Mouse (Mus musculus): ENCODE data around the gene Kcnn1.

Gene Kcnn1

DNA sequence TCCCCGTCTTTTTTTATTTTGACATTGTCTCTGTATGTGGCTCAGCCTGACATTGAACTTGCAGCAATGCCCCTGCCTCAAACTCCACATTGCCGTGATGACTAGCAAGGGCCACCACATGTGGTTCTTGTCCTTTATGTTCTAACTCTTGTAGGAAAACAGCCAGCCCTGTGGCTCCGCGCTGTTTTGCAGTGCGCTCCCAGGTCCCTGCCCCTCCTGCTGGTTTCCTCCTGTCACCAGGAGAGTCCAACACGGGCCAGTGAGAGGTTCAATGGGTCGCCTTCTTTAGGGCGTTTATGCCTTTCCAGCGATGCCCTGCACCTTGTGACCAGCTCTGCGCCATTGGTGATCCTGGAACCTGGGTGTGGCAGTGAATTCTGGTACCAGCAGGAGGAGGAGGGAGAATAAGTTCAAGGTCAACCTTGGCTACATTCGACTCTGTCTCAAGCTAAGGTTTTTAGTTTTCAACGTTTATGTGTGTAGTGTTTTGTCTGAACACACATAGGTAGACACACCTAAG, 3.0 kb upstream of the Kcnn1 start:
- no peak for DNase-seq

- DNase-seq, result peak; percentile 98
Measured at GRCm38 (mm10) chr8:70865350-70866000, 2.4 kb upstream of the Kcnn1 start.

DNA sequence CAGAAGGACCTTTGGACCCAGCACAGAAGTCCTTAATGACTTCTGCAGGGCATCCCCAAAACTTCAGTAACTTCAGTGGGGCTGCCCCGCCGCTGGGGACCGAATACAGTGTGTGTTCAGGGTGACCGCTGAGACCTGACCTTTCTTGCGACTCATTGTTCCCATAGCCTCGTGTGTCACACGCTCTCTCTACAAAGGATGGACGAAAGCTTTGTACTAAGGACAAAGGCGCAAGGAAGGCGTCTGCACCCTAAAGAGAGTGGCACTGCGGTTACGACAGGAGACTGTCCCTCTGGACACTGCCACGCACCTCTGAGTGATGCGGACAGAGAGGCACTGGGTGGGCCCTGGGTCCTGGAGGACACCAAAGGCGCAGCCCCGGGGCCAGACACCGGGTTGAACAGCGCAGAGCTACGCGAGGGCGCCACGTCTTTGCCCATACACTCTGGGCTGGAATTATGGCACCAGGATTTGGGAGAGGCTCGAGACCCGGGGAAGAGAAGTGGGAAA, 1.7 kb upstream of the Kcnn1 start:
- peak; percentile 61 for DNase-seq

GRCm38 (mm10) chr8:70863956-70864711, 1.1 kb upstream of the Kcnn1 start:
- DNase-seq, result peak; percentile 54

DNA sequence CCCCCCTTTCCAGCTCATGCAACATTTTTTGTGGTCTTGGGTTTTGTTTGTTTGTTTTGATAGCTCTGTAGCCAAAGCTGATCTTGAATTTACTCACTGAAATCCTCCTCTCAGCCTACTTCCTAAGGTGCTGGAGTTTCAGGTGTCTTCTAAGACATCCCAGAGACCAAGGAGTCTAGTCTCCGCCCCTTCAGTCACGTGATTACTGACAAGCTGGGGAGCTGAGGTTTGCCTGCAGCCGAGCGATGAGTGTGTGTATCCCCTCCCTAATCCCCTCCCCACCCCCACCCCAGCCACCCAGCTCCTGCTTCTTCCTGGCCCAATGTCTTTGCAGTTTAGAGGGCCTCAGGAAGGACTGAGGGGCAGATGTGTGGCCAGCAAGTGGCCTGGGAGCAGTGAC, 5.5 kb downstream of the Kcnn1 start:
- DNase-seq, result peak; percentile 68

DNA sequence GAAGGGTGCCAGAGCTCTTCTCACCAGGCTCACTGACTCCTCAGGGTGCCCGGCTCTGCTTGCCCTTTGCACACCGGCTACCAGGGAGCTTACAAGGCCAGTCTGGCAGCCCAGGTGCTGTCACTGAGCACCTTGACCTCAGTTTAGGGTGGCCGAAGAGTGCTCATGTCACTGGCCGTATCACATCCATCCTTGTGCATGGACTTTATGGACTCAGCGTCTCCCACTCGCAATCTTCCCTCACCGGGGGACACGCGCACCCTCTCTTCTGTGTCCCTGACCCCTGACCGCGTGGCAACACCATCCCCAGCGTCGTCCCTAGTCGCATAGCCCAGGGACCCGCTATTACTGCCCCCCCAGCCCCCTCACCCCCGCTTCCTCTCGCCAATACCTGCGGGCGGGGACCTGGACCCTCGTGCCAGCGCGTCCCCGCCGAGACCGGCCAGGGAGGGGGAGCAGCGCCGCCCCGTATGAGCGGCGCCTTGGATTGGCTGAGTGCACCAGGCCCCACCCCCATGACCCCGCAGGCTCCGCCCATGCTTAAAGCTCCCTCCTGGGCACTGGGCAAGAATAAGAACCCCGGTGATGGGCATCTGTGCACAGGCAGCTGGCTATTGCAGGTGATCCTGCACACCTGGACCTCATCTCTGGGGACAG, 6.4 kb downstream of the Kcnn1 start:
- DNase-seq, result peak; percentile 79

DNA sequence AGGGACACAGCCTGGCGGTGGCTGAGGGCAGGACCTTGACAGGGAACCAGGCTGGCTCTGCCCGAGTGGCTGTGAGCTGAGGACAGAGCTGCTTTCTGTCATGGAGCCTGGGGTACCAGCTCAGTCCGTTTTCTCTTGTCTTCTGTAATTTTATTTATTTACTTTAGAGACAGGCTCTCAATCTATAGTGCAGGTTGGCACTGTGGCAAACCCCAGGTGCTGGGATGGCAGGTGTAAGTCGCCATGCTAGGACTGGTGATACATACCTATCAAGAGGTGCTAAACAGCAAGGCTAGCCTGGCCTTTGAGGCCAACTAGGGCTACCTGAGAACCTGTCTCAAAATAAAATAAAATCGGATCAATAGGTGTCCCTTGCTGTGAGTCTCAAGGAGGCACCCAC, 7.0 kb downstream of the Kcnn1 start:
- no peak for DNase-seq

GRCm38 (mm10) chr8:70853863-70854262, 9.2 kb downstream of the Kcnn1 start:
- no peak for DNase-seq

- no peak for DNase-seq
Measured at GRCm38 (mm10) chr8:70852595-70853231, 10.3 kb downstream of the Kcnn1 start.

DNA sequence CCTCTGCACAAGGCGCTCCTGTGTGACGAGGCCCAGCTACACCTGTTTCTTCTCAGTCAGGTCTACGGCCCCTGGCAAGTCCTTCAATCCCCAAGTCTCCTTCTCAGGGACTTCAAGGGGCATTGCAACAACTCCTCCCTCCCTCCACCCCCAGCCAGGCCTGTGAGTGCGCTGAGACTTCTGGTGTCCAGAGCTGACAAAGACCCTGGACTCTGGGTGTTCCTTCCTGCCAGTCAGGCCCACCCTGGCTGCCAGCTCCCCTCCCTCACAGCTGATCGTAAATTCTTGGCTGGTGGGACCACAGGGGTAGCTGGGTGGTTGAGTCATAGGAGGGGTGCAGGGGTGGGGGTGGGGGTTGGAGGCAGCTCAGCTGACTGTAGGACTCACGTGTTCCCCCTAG, 11.2 kb downstream of the Kcnn1 start:
- DNase-seq, result no peak

GRCm38 (mm10) chr8:70850947-70851346, 12.1 kb downstream of the Kcnn1 start:
- DNase-seq, result no peak

GRCm38 (mm10) chr8:70850132-70850845, 12.8 kb downstream of the Kcnn1 start:
- no peak for DNase-seq

- no peak for DNase-seq
Measured at GRCm38 (mm10) chr8:70849333-70849990, 13.6 kb downstream of the Kcnn1 start.

GRCm38 (mm10) chr8:70846371-70847154, 16.5 kb downstream of the Kcnn1 start:
- DNase-seq, result peak; percentile 80

- no peak for DNase-seq
Measured at GRCm38 (mm10) chr8:70845108-70845507, 17.9 kb downstream of the Kcnn1 start.

DNA sequence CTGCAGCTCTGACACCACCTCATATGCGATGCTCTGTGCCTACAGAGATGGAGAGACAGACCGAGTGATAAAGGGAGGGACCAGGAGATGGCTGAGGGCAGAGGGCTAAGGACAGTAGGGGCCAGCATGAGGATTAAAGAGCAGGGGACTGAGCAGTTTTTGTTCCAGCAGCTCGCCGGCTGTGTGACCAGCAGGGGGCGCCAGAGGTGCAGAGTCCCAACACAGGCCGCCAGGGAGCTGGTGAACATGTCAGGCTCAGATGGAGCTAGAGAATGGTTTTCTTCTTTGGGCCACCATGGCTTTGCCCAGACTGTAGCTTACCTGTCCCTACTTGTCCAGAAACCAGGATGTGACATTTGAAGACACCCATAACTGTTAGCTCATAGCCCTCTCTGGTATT, 18.5 kb downstream of the Kcnn1 start:
- DNase-seq, result peak; percentile 97

DNA sequence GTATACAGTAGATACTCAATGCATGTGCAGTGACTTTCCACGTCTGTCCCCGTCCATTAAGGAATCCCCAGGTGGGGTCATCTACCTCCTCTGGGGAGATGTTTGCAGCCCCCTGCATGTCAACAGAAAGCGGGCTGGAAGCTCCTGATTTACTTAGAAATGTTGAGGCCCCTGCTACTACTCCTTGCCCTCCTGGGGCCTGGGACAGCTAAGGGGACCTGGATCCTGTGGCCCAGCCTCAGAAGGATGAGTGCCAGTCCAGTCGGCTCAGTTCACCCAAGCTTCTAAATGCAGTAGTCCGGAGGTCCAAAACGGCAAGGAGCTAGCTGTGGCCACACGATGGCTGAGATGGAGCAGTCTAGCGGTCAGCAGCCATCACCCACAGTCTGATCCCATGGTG, 19.1 kb downstream of the Kcnn1 start:
- no peak for DNase-seq

DNA sequence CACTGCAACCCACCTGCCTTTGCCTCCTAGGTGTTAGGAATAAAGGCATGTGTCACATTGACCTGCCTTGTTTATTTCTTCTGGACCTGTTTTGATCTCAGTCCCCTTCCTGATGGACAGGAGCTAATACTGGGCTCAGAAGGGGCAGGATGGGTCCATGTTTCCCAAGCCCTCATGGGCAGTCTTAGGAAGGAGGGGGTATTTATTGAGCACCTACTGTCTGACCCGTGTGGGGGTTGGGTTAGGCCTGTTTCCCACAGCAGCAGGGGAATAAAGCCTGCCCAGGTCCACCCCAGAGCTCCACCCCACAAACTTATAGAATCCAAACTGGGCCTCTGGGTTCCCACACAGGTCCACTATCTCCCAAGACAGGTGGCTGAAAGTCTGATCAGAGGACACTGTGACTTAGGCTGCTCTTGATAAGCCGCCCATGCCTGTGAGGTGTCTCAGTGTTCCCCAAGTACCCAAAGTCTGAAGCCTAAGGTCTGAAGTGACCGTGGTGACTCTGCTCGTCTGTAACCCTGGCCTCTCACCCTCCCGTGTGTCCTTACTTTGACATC, 19.8 kb downstream of the Kcnn1 start:
- no peak for DNase-seq

DNA sequence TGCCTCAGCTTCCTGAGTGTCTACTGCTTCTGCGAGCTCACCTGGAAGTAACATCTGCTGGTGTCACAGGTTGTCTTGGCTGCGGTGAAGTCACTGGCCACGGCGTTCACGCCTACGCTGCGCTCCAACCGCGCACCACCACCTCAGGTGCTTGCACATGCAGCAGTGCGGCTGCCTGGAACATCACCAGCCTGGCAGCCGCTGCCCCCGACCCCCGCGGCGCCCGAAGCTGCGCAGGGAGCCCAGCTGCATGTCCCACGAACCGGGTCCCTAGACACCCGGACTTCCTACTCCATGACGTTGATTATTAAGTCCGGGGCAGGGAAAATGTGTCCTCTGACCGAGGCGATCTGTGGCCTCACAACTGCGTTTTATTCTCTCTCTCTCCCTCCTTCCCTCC, 20.6 kb downstream of the Kcnn1 start:
- DNase-seq, result no peak
